Mouse (Mus musculus) kidney, postnatal 0 days (tissue): ENCODE measurements around the gene Ndufb5. TPM values are rescaled to one million over a fixed set of nuclear protein-coding genes. Genes with fewer than 3 reads are reported as not detected.
A peak's percentile ranks its signal among the peaks of the same experiment; 100 is the strongest.

Experiments used
- ATAC-seq: fragments of 200-750 bp; cut with Nextera tagmentation; replicated peaks from 2 replicates; pipeline ENCODE4 v1.8.0; 2017; ENCODE audit warnings: low read depth, moderate number of reproducible peaks, moderate TSS enrichment, moderate library complexity; ENCODE audit not compliant: low FRiP score
- DNase-seq: peaks from one replicate; pipeline ENCODE4 v3.0.0-alpha.2; 2016; ENCODE audit warnings: low spot score
- H3K27ac ChIP-seq: fragments of 300-500 bp; sonication (generic); 2 replicates; pipeline ENCODE4 v1.5.1; 2014; ENCODE audit warnings: mild to moderate bottlenecking
- H3K27me3 ChIP-seq: fragments of 300-500 bp; sonication (generic); 2 replicates; pipeline ENCODE4 v1.6.1; 2014; ENCODE audit warnings: low read length, mixed read lengths; ENCODE audit not compliant: insufficient read depth
- H3K36me3 ChIP-seq: fragments of 300-500 bp; sonication (generic); 2 replicates; pipeline ENCODE4 v1.6.1; 2014; ENCODE audit warnings: low read length, mixed read lengths; ENCODE audit not compliant: insufficient read depth
- H3K4me1 ChIP-seq: fragments of 300-500 bp; sonication (generic); replicated peaks from 2 replicates; pipeline ENCODE4 v1.6.1; 2014; ENCODE audit warnings: antibody characterized with exemption, low read length, mixed read lengths; ENCODE audit not compliant: insufficient read depth
- H3K4me2 ChIP-seq: fragments of 300-500 bp; sonication (generic); 2 replicates; pipeline ENCODE4 v1.6.1; 2014; ENCODE audit warnings: mild to moderate bottlenecking, low read length, moderate library complexity, mixed read lengths
- H3K4me3 ChIP-seq: fragments of 300-500 bp; sonication (generic); replicated peaks from 2 replicates; pipeline ENCODE4 v1.5.1; 2014; ENCODE audit warnings: low read depth, low read length
- H3K9ac ChIP-seq: fragments of 300-500 bp; sonication (generic); 2 replicates; pipeline ENCODE4 v1.6.1; 2014; ENCODE audit warnings: low read depth, low read length
- H3K9me3 ChIP-seq: fragments of 300-500 bp; sonication (generic); replicated peaks from 2 replicates; pipeline ENCODE4 v1.6.1; 2016; ENCODE audit warnings: low read length, inconsistent platforms, mixed read lengths
- CTCF ChIP-seq: IDR thresholded peaks from 2 replicates; pipeline ENCODE4 v1.5.1; 2016; ENCODE audit warnings: antibody characterized with exemption, low read depth, mild to moderate bottlenecking, moderate library complexity
- WGBS: fragments of 180-500 bp; shearing (Covaris S2); extraction: QIAGEN DNeasy Blood & Tissue Kit; methylation state at CpG from one replicate; pipeline ENCODE4 v1.1.7; 2014; 5-methylcytosine and 5-hydroxymethylcytosine counted together
- polyA plus RNA-seq: library from polyadenylated mRNA; unstranded; fragments of >200 nt; fragmentation: Nextera tagmentation; extraction: Ambion mirVana; gene quantifications from 2 replicates; pipeline ENCODE4 v1.2.1, GENCODE M21; 2015

Gene Ndufb5
- polyA plus RNA-seq = 517 and 574 TPM in 2 replicates

- under 1% methylated on average over 62 of the region's 62 CpGs for WGBS
- Histone ChIP-seq H3K9ac (peak within 1 kb of the TSS; percentile 89), H3K4me1 (peaks cover 11% of the 10 kb centered on the region), H3K9me3 (no peaks in the 10 kb centered on the region), H3K4me2 (peak within 1 kb of the TSS; percentile 94), H3K36me3 (peaks cover 17% of the 10 kb centered on the region; the same call in 1 of the 2 replicates), H3K27me3 (no peaks in the 10 kb centered on the region), H3K4me3 (peak within 1 kb of the TSS; percentile 94), H3K27ac (peak within 1 kb of the TSS; percentile 91)
- DNase-seq (peak; percentile 100), ATAC-seq (peak; percentile 98)
- TF ChIP-seq CTCF = peak; percentile 21; the same call in 1 of the 2 replicates
Observed at GRCm38 (mm10) chr3:32736244-32737171, at the start of gene Ndufb5. Gene Ndufb5 (plus strand): TSS chr3:32736990.

DNA sequence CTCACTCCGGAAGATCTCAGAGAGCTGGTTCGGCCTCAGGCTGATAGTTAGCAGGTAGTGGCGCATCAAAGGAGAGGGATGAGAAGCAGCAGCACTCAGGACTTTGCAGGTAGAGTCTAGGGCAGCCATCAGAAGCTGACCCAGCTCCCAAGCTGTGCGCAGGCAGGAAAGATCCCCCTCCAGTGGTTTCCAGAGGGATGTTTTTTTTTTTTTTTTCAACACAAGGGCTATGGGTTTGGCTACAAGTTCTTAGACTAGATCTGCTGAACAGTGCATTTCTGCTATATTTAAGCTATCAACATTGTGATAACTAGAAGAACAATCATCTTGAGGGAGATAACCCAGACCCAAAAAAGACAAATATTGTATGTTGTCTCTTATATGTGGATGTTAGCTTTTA lies 49.6 kb upstream of the Ndufb5 start:
- no peaks in the 10 kb centered on the region for H3K27me3 ChIP-seq
- H3K4me1 ChIP-seq = no peaks in the 10 kb centered on the region
- no peak overlapping the region for H3K4me3 ChIP-seq
- no peak overlapping the region for H3K4me2 ChIP-seq
- ATAC-seq (no peak), DNase-seq (peak; percentile 2)
- 27% methylated on average over 4 of the region's 4 CpGs for WGBS
- no peaks in the 10 kb centered on the region for H3K36me3 ChIP-seq
- no peaks in the 10 kb centered on the region for H3K9me3 ChIP-seq
- no peak overlapping the region for H3K9ac ChIP-seq
- no peak overlapping the region for H3K27ac ChIP-seq
- TF ChIP-seq CTCF = peak; percentile 38; the same call in 1 of the 2 replicates

- no peak for ATAC-seq
- Histone ChIP-seq H3K4me2 (no peak overlapping the region), H3K27me3 (no peaks in the 10 kb centered on the region), H3K9me3 (no peaks in the 10 kb centered on the region), H3K27ac (no peak overlapping the region), H3K36me3 (no peaks in the 10 kb centered on the region), H3K4me3 (no peak overlapping the region), H3K4me1 (no peaks in the 10 kb centered on the region), H3K9ac (no peak overlapping the region)
- no peak for TF ChIP-seq CTCF
- DNase-seq = no peak
- WGBS = 69% methylated on average over 9 of the region's 9 CpGs
Observed at GRCm38 (mm10) chr3:32689567-32689999, 47.2 kb upstream of the Ndufb5 start.

GRCm38 (mm10) chr3:32690008-32690407 lies 46.8 kb upstream of the Ndufb5 start:
- Histone ChIP-seq H3K27me3 (no peaks in the 10 kb centered on the region), H3K36me3 (no peaks in the 10 kb centered on the region), H3K9me3 (no peaks in the 10 kb centered on the region), H3K4me2 (no peak overlapping the region), H3K4me1 (no peaks in the 10 kb centered on the region), H3K9ac (no peak overlapping the region), H3K4me3 (no peak overlapping the region), H3K27ac (no peak overlapping the region)
- no peak for TF ChIP-seq CTCF
- ATAC-seq (no peak), DNase-seq (no peak)
- WGBS = 82% methylated on average over 3 of the region's 3 CpGs

DNA sequence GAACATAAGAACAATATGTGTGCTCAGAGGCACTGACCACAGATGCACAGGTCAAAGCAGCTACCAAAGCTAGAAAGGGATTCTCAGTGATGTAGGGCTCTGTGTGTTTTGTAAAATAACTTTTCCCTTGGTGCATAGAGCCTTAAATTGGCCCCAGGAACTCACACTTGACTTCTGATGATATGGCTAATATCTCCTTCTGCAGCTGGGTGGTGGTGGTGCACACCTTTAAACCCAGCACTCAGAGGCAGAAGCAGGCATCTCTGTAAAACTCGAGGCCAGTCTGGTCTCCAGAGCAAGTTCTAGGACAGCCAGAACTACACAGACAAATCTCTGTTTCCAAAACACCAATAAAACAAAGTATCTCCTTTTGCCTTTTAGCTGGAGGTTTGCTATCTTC lies 45.9 kb upstream of the Ndufb5 start:
- Histone ChIP-seq H3K36me3 (no peaks in the 10 kb centered on the region), H3K9me3 (no peaks in the 10 kb centered on the region), H3K27ac (no peak overlapping the region), H3K4me2 (no peak overlapping the region), H3K27me3 (no peaks in the 10 kb centered on the region), H3K4me3 (no peak overlapping the region), H3K9ac (no peak overlapping the region), H3K4me1 (no peaks in the 10 kb centered on the region)
- ATAC-seq (no peak), DNase-seq (no peak)
- no peak for TF ChIP-seq CTCF
- WGBS = 48% methylated on average over 1 of the region's 1 CpGs

DNA sequence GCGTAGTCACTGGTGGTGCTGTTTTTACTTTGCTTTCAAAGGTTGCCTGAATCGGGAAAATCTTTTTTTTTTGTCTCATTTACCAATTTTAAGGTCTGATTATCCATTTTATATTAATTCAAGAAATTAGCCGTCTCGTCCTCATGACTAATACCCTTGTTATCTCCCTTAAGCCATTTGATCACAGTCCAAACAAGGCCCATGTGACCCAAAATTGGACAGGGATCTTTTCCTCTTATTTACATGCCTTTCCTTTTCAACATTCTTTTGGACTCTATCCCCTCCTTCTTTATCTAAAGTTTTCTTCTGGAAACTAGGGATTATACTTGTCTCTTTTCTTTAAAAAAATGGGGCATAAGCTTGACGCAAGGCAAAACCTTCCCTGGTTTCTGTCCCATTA lies 44.9 kb upstream of the Ndufb5 start:
- H3K9me3 ChIP-seq = no peaks in the 10 kb centered on the region
- H3K27me3 ChIP-seq = no peaks in the 10 kb centered on the region
- no peaks in the 10 kb centered on the region for H3K4me1 ChIP-seq
- no peak overlapping the region for H3K9ac ChIP-seq
- ATAC-seq (no peak), DNase-seq (peak; percentile 5)
- no peak overlapping the region for H3K4me3 ChIP-seq
- H3K36me3 ChIP-seq = no peaks in the 10 kb centered on the region
- 74% methylated on average over 5 of the region's 5 CpGs for WGBS
- no peak overlapping the region for H3K4me2 ChIP-seq
- H3K27ac ChIP-seq = no peak overlapping the region
- no peak for TF ChIP-seq CTCF
